Mouse (Mus musculus) embryonic facial prominence, embryonic 14.5 days (tissue): ENCODE measurements at regions not wholly inside any gene's neighbourhood (a gene's known extent, or its start where the extent isn't known, plus 50 kb on each side); places are given as distances from the start of the nearest gene placed in this dataset.
A peak's percentile ranks its signal among the peaks of the same experiment; 100 is the strongest.

Source experiments
- ATAC-seq: fragments of 200-750 bp; cut with Nextera tagmentation; 2 replicates; pipeline ENCODE4 v1.8.0; 2017; ENCODE audit warnings: low read depth, moderate number of reproducible peaks, moderate TSS enrichment
- DNase-seq: peaks from one replicate; pipeline ENCODE4 v3.0.0-alpha.2; 2015; ENCODE audit warnings: low spot score
- H3K27ac ChIP-seq: fragments of 300-500 bp; sonication (generic); replicated peaks from 2 replicates; pipeline ENCODE4 v1.5.1; 2014; ENCODE audit warnings: low read depth, mild to moderate bottlenecking, low read length, moderate library complexity
- H3K27me3 ChIP-seq: fragments of 300-500 bp; sonication (generic); replicated peaks from 2 replicates; pipeline ENCODE4 v1.6.1; 2014; ENCODE audit warnings: low read length; ENCODE audit not compliant: control insufficient read depth, insufficient read depth
- H3K36me3 ChIP-seq: fragments of 300-500 bp; sonication (generic); 2 replicates; pipeline ENCODE4 v1.6.1; 2014; ENCODE audit warnings: low read length, mixed read lengths; ENCODE audit not compliant: control insufficient read depth, insufficient read depth
- H3K4me1 ChIP-seq: fragments of 300-500 bp; sonication (generic); 2 replicates; pipeline ENCODE4 v1.6.1; 2014; ENCODE audit warnings: antibody characterized with exemption, low read length; ENCODE audit not compliant: control insufficient read depth, insufficient read depth
- H3K4me2 ChIP-seq: fragments of 300-500 bp; sonication (generic); 2 replicates; pipeline ENCODE4 v1.6.1; 2014; ENCODE audit warnings: low read depth, mild to moderate bottlenecking, low read length, moderate library complexity, mixed read lengths
- H3K4me3 ChIP-seq: fragments of 300-500 bp; sonication (generic); 2 replicates; pipeline ENCODE4 v1.5.1; 2014; ENCODE audit warnings: low read depth, mild to moderate bottlenecking, low read length
- H3K9ac ChIP-seq: fragments of 300-500 bp; sonication (generic); 2 replicates; pipeline ENCODE4 v1.6.1; 2014; ENCODE audit warnings: low read depth, mild to moderate bottlenecking, low read length, moderate library complexity, mixed read lengths
- H3K9me3 ChIP-seq: fragments of 300-500 bp; sonication (generic); 2 replicates; pipeline ENCODE4 v1.6.1; 2016; ENCODE audit warnings: low read length; ENCODE audit not compliant: control insufficient read depth
- WGBS: fragments of 180-500 bp; shearing (Covaris S2); extraction: QIAGEN DNeasy Blood & Tissue Kit; methylation state at CpG from one replicate; pipeline ENCODE4 v1.1.7; 2014; 5-methylcytosine and 5-hydroxymethylcytosine counted together

- ATAC-seq (no peak), DNase-seq (no peak)
- H3K27me3 ChIP-seq = no peaks in the 10 kb centered on the region
- H3K27ac ChIP-seq = no peak overlapping the region
- no peak overlapping the region for H3K4me2 ChIP-seq
- no peak overlapping the region for H3K9ac ChIP-seq
- 97% methylated on average over 6 of the region's 6 CpGs for WGBS
- H3K4me1 ChIP-seq = peaks cover 11% of the 10 kb centered on the region
- no peaks in the 10 kb centered on the region for H3K9me3 ChIP-seq
- no peak overlapping the region for H3K4me3 ChIP-seq
- no peaks in the 10 kb centered on the region for H3K36me3 ChIP-seq
These were observed 209.5 kb downstream of the Sorl1 start for GRCm38 (mm10) chr9:41914611-41915010.

DNA sequence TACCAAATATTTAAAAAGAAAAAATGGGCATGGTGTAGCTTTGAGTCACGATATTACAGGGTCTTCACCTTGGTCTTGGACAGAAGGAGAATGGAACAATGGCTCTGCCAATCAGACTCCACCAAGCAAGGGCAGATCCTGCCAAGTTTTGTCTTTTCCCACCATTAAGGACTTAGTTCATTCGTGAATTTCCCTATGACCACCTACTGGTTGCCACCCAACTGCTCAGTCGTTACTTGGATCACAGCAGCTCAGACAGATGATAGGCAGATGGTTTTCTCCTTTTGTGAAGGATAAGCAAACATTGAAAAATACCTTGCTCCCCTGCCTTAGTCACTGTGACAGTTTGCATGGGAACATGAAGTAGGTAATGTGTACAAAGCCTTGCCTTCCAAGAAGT is 210.2 kb downstream of the Sorl1 start:
- Histone ChIP-seq H3K27ac (no peak overlapping the region), H3K4me2 (no peak overlapping the region), H3K9ac (no peak overlapping the region), H3K4me3 (no peak overlapping the region), H3K36me3 (no peaks in the 10 kb centered on the region), H3K27me3 (no peaks in the 10 kb centered on the region), H3K4me1 (peaks cover 10% of the 10 kb centered on the region), H3K9me3 (no peaks in the 10 kb centered on the region)
- ATAC-seq (no peak), DNase-seq (no peak)
- 80% methylated on average over 3 of the region's 3 CpGs for WGBS

- H3K27me3 ChIP-seq = no peaks in the 10 kb centered on the region
- H3K27ac ChIP-seq = peak overlapping the region; percentile 62
- peak; percentile 88 for DNase-seq
- no peaks in the 10 kb centered on the region for H3K9me3 ChIP-seq
- H3K9ac ChIP-seq = no peak overlapping the region
- no peak overlapping the region for H3K4me2 ChIP-seq
- H3K4me1 ChIP-seq = peaks cover 4% of the 10 kb centered on the region
- ATAC-seq = 0 out of 2 replicates have a peak, but pooled peaks have one; percentile 26
- no peaks in the 10 kb centered on the region for H3K36me3 ChIP-seq
- 26% methylated on average over 5 of the region's 5 CpGs for whole genome bisulfite sequencing
- no peak overlapping the region for H3K4me3 ChIP-seq
These were observed 211.6 kb downstream of the Sorl1 start for GRCm38 (mm10) chr9:41912482-41912881.

GRCm38 (mm10) chr9:41900606-41900974 is 223.5 kb downstream of the Sorl1 start:
- peak overlapping the region; percentile 21; the same call in 1 of the 2 replicates for H3K4me2 ChIP-seq
- no peaks in the 10 kb centered on the region for H3K36me3 ChIP-seq
- 48% methylated on average over 8 of the region's 8 CpGs for WGBS
- ATAC-seq (peak; percentile 22; the same call in 1 of the 2 replicates), DNase-seq (peak; percentile 45)
- peaks cover 19% of the 10 kb centered on the region for H3K4me1 ChIP-seq
- H3K27ac ChIP-seq = peak overlapping the region; percentile 82
- 0 out of 2 replicates have a peak overlapping the region, but pooled peaks have one; percentile 5 for H3K9ac ChIP-seq
- H3K4me3 ChIP-seq = no peak overlapping the region
- no peaks in the 10 kb centered on the region for H3K9me3 ChIP-seq
- no peaks in the 10 kb centered on the region for H3K27me3 ChIP-seq

- WGBS = 37% methylated on average over 11 of the region's 11 CpGs
- peak; percentile 83 for DNase-seq
These were observed 224.1 kb downstream of the Sorl1 start for GRCm38 (mm10) chr9:41899766-41900605.

DNA sequence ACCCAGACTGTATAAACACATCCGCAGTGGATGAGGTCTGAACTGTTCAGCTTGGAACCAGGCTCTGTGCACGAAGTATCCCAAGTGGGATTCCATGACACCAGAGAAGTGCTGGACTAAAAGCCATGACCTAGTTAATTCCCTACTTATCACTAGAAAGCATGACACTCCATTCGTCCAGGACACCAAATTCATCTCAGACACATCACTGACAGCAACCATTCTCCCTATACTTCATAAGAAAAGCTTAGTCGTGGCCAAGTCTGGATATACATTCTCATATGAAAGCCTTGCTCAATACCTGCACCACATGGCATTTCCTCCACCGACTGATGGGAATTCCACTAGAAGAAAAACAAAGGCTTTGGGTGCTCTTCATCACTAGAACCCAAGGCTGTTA is 229.0 kb downstream of the Sorl1 start:
- WGBS = 76% methylated on average over 5 of the region's 5 CpGs
- Histone ChIP-seq H3K4me3 (no peak overlapping the region), H3K36me3 (no peaks in the 10 kb centered on the region), H3K27me3 (no peaks in the 10 kb centered on the region), H3K9ac (no peak overlapping the region), H3K4me1 (peaks cover 31% of the 10 kb centered on the region), H3K27ac (no peak overlapping the region), H3K9me3 (no peaks in the 10 kb centered on the region), H3K4me2 (no peak overlapping the region)
- ATAC-seq (no peak), DNase-seq (no peak)

More at GRCm38 (mm10) chr9:41899766-41900605, 224.1 kb downstream of the Sorl1 start:
- no peaks in the 10 kb centered on the region for H3K36me3 ChIP-seq
- H3K4me1 ChIP-seq = peaks cover 19% of the 10 kb centered on the region
- H3K9ac ChIP-seq = 0 out of 2 replicates have a peak overlapping the region, but pooled peaks have one; percentile 5
- no peaks in the 10 kb centered on the region for H3K27me3 ChIP-seq
- no peaks in the 10 kb centered on the region for H3K9me3 ChIP-seq
- ATAC-seq = peak; percentile 53; the same call in 1 of the 2 replicates
- H3K27ac ChIP-seq = peak overlapping the region; percentile 82
- H3K4me2 ChIP-seq = peak overlapping the region; percentile 21
- no peak overlapping the region for H3K4me3 ChIP-seq

- peaks cover 30% of the 10 kb centered on the region for H3K4me1 ChIP-seq
These were observed 231.3 kb downstream of the Sorl1 start for GRCm38 (mm10) chr9:41892841-41893240.

GRCm38 (mm10) chr9:41891206-41891605 is 232.9 kb downstream of the Sorl1 start:
- H3K4me1 ChIP-seq = peaks cover 30% of the 10 kb centered on the region
- no peak for DNase-seq
- H3K4me3 ChIP-seq = no peak overlapping the region
- 34% methylated on average over 7 of the region's 7 CpGs for WGBS
- peak overlapping the region; percentile 73 for H3K4me2 ChIP-seq
- H3K9ac ChIP-seq = peak overlapping the region; percentile 68; the same call in 1 of the 2 replicates
- H3K27me3 ChIP-seq = no peaks in the 10 kb centered on the region
- ATAC-seq = no peak
- no peaks in the 10 kb centered on the region for H3K36me3 ChIP-seq
- peak overlapping the region; percentile 99 for H3K27ac ChIP-seq
- H3K9me3 ChIP-seq = no peaks in the 10 kb centered on the region

More at GRCm38 (mm10) chr9:41892841-41893240, 231.3 kb downstream of the Sorl1 start:
- Histone ChIP-seq H3K4me3 (no peak overlapping the region), H3K9me3 (no peaks in the 10 kb centered on the region), H3K4me2 (no peak overlapping the region), H3K27ac (peak overlapping the region; percentile 31; the same call in 1 of the 2 replicates), H3K36me3 (no peaks in the 10 kb centered on the region), H3K27me3 (no peaks in the 10 kb centered on the region), H3K9ac (no peak overlapping the region)
- no peak for ATAC-seq
- 49% methylated on average over 3 of the region's 3 CpGs for WGBS
- no peak for DNase-seq
